Mouse (Mus musculus) liver, postnatal 0 days (tissue): ENCODE results near the gene Gm43191. TPM values are rescaled to one million over a fixed set of nuclear protein-coding genes. Genes with fewer than 3 reads are reported as not detected.

Source experiments
- ATAC-seq: fragments of 200-750 bp; cut with Nextera tagmentation; 2 replicates; pipeline ENCODE4 v1.8.0; 2017; ENCODE audit warnings: mild to moderate bottlenecking, moderate library complexity
- DNase-seq: peaks from one replicate; pipeline ENCODE4 v3.0.0-alpha.2; 2016
- H3K27ac ChIP-seq: fragments of 300-500 bp; sonication (generic); 2 replicates; pipeline ENCODE4 v1.5.1; 2014; ENCODE audit warnings: antibody characterized with exemption, moderate library complexity, mild to moderate bottlenecking, low read depth
- H3K27me3 ChIP-seq: fragments of 300-500 bp; sonication (generic); 2 replicates; pipeline ENCODE4 v1.6.1; 2014; ENCODE audit warnings: low read length, control low read depth, mixed read lengths; ENCODE audit not compliant: insufficient read depth
- H3K36me3 ChIP-seq: fragments of 300-500 bp; sonication (generic); replicated peaks from 2 replicates; pipeline ENCODE4 v1.6.1; 2014; ENCODE audit warnings: mild to moderate bottlenecking, control low read depth, low read length, moderate library complexity, mixed read lengths; ENCODE audit not compliant: insufficient read depth
- H3K4me1 ChIP-seq: fragments of 300-500 bp; sonication (generic); 2 replicates; pipeline ENCODE4 v1.6.1; 2014; ENCODE audit warnings: antibody characterized with exemption, mild to moderate bottlenecking, control low read depth; ENCODE audit not compliant: insufficient read depth
- H3K4me2 ChIP-seq: fragments of 300-500 bp; sonication (generic); 2 replicates; pipeline ENCODE4 v1.6.1; 2014; ENCODE audit warnings: low read depth, mild to moderate bottlenecking, low read length, moderate library complexity, mixed read lengths
- H3K4me3 ChIP-seq: fragments of 300-500 bp; sonication (generic); 2 replicates; pipeline ENCODE4 v1.5.1; 2014; ENCODE audit warnings: low read depth, low read length
- H3K9ac ChIP-seq: fragments of 300-500 bp; sonication (generic); replicated peaks from 2 replicates; pipeline ENCODE4 v1.6.1; 2014; ENCODE audit warnings: mild to moderate bottlenecking, moderate library complexity
- H3K9me3 ChIP-seq: fragments of 300-500 bp; sonication (generic); 2 replicates; pipeline ENCODE4 v1.6.1; 2016; ENCODE audit warnings: mild to moderate bottlenecking, control low read depth, low read length, mixed read lengths
- CTCF ChIP-seq: sonication (generic); IDR thresholded peaks from 2 replicates; pipeline ENCODE4 v1.5.1; 2016; ENCODE audit warnings: antibody characterized with exemption, low read depth
- EP300 ChIP-seq: IDR thresholded peaks from 2 replicates; pipeline ENCODE4 v1.6.1; 2016; ENCODE audit warnings: antibody characterized with exemption, low read depth, mild to moderate bottlenecking
- WGBS: fragments of 180-500 bp; shearing (Covaris S2); extraction: QIAGEN DNeasy Blood & Tissue Kit; methylation state at CpG from one replicate; pipeline ENCODE4 v1.1.7; 2014; ENCODE audit not compliant: insufficient replicate concordance; 5-methylcytosine and 5-hydroxymethylcytosine counted together
- polyA plus RNA-seq: library from polyadenylated mRNA; unstranded; fragments of >200 nt; fragmentation: Nextera tagmentation; extraction: Ambion mirVana; gene quantifications from 2 replicates; pipeline ENCODE4 v1.2.1, GENCODE M21; 2015

Gene Gm43191
- polyA plus RNA-seq, 1 experiment from 2014 or later, result not detected

GRCm38 (mm10) chr3:116713031-116713430 lies 32.0 kb upstream of the Gm43191 start:
- peak overlapping the region; percentile 86; the same call in 1 of the 2 replicates for H3K9ac ChIP-seq
- peak overlapping the region; percentile 84 for H3K27ac ChIP-seq
- H3K4me1 ChIP-seq, result peaks cover 17% of the 10 kb centered on the region
- TF ChIP-seq CTCF (no peak), EP300 (no peak)
- no peaks in the 10 kb centered on the region for H3K27me3 ChIP-seq
- peak overlapping the region; percentile 83 for H3K4me2 ChIP-seq
- ATAC-seq, result no peak
- H3K36me3 ChIP-seq, result no peaks in the 10 kb centered on the region
- no peaks in the 10 kb centered on the region for H3K9me3 ChIP-seq
- no peak for DNase-seq
- H3K4me3 ChIP-seq, result peak overlapping the region; percentile 96
- WGBS, result 25% methylated on average over 5 of the region's 5 CpGs

GRCm38 (mm10) chr3:116712436-116712881 lies 31.4 kb upstream of the Gm43191 start, which contains the start of gene Slc35a3:
TSS of gene Slc35a3 (minus strand) at chr3:116712831.
- Histone ChIP-seq H3K36me3 (no peaks in the 10 kb centered on the region), H3K4me3 (peak within 1 kb of the TSS; percentile 96), H3K9me3 (no peaks in the 10 kb centered on the region), H3K27me3 (no peaks in the 10 kb centered on the region), H3K27ac (peak within 1 kb of the TSS; percentile 84), H3K4me1 (peaks cover 17% of the 10 kb centered on the region), H3K9ac (peak within 1 kb of the TSS; percentile 86), H3K4me2 (peak within 1 kb of the TSS; percentile 83)
- ATAC-seq, result peak; percentile 57
- 6% methylated on average over 8 of the region's 8 CpGs for WGBS
- DNase-seq, result no peak
- TF ChIP-seq EP300 (no peak), CTCF (no peak)

DNA sequence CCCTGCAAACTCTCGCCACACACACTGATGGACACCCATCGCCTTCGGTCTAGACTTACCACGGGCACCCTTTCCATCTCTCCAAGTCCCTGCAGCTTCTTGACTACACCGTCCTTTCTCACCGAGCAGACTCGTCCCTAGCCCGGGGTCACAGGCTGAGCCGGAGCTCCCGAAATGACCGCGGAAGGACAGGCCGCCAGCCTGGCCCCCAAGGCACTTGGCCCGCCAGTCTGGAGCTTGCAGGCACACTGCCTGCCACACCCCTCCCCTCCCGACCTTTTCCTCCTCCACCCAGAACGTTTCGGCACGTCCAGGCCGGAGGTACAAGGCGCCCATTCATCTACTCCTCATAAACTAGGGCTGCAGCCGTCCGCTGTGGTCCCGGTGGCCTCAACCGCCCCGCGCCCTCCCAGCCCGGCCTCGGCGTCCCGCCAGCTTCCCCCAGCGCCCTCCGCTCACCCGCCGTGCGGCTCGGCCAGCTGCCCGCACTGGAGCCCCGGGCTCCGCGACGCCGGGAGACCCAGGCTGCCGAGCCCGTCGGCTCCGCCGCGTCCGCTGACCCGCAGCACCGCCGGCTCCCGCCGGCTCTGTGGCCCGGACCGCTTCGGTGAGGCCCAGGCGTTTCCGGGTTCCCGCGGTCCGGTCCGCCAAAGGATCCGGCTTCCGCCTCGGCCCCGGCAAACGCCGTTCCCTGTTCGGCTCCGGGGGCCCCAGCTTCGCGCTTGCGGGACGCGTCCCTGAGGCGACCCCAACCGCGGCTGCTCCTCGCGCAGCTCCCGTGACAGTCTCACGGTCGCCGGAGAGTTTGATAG lies 30.8 kb upstream of the Gm43191 start:
- H3K9me3 ChIP-seq, result no peaks in the 10 kb centered on the region
- WGBS, result 1% methylated on average over 83 of the region's 85 CpGs
- H3K27ac ChIP-seq, result peak overlapping the region; percentile 84
- ATAC-seq, result peak; percentile 95
- TF ChIP-seq CTCF, result no peak
- no peak for TF ChIP-seq EP300
- H3K4me1 ChIP-seq, result peaks cover 17% of the 10 kb centered on the region
- peak overlapping the region; percentile 96 for H3K4me3 ChIP-seq
- H3K27me3 ChIP-seq, result no peaks in the 10 kb centered on the region
- peak; percentile 85 for DNase-seq
- H3K4me2 ChIP-seq, result peak overlapping the region; percentile 83
- 0 out of 2 replicates have a peak, but pooled peaks cover 3% of the 10 kb centered on the region for H3K36me3 ChIP-seq
- peak overlapping the region; percentile 86 for H3K9ac ChIP-seq

GRCm38 (mm10) chr3:116710941-116711340 lies 29.9 kb upstream of the Gm43191 start:
- H3K36me3 ChIP-seq, result peaks cover 6% of the 10 kb centered on the region; the same call in 1 of the 2 replicates
- no peak for TF ChIP-seq EP300
- no peak for TF ChIP-seq CTCF
- H3K4me1 ChIP-seq, result peaks cover 17% of the 10 kb centered on the region
- DNase-seq (no peak), ATAC-seq (no peak)
- peak overlapping the region; percentile 49; the same call in 1 of the 2 replicates for H3K9ac ChIP-seq
- peak overlapping the region; percentile 83 for H3K4me2 ChIP-seq
- H3K9me3 ChIP-seq, result no peaks in the 10 kb centered on the region
- H3K27me3 ChIP-seq, result no peaks in the 10 kb centered on the region
- 29% methylated on average over 9 of the region's 9 CpGs for WGBS
- peak overlapping the region; percentile 96 for H3K4me3 ChIP-seq
- H3K27ac ChIP-seq, result no peak overlapping the region

- no peak overlapping the region for H3K27ac ChIP-seq
These were observed 24.7 kb upstream of the Gm43191 start for GRCm38 (mm10) chr3:116705637-116706204.

DNA sequence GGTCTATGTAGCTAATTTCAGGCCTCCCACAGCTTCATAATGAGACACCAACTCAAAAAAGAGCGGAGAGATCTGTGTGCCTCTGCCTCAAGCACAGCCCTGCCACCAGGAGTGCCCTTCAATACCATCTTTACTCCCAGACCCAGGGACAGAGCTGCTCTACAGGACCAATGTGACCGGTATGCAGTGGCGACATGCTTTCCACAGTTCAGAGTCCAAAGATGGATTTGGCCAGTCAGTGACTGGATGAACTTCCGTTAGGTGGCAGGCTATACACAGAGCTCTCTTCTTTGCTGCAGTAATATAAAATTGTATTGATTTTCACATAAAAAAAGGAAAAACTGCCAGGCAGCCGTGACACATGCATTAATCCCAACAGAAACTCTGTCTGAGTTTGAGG lies 22.8 kb upstream of the Gm43191 start:
- TF ChIP-seq CTCF (peak; percentile 42), EP300 (no peak)

More at GRCm38 (mm10) chr3:116705637-116706204, 24.7 kb upstream of the Gm43191 start:
- 90% methylated on average over 1 of the region's 1 CpGs for WGBS
- Histone ChIP-seq H3K9me3 (no peaks in the 10 kb centered on the region), H3K36me3 (peaks cover 6% of the 10 kb centered on the region; the same call in 1 of the 2 replicates), H3K9ac (no peak overlapping the region), H3K4me3 (no peak overlapping the region), H3K27me3 (no peaks in the 10 kb centered on the region), H3K4me2 (no peak overlapping the region), H3K4me1 (peaks cover 10% of the 10 kb centered on the region)
- TF ChIP-seq EP300 (no peak), CTCF (no peak)
- ATAC-seq (no peak), DNase-seq (no peak)

More for the DNA sequence above, 22.8 kb upstream of the Gm43191 start:
- Histone ChIP-seq H3K36me3 (peaks cover 6% of the 10 kb centered on the region; the same call in 1 of the 2 replicates), H3K27me3 (no peaks in the 10 kb centered on the region), H3K9ac (no peak overlapping the region), H3K9me3 (no peaks in the 10 kb centered on the region), H3K4me2 (no peak overlapping the region), H3K27ac (0 out of 2 replicates have a peak overlapping the region, but pooled peaks have one; percentile 23), H3K4me3 (no peak overlapping the region), H3K4me1 (0 out of 2 replicates have a peak, but pooled peaks cover 3% of the 10 kb centered on the region)
- peak; percentile 35 for DNase-seq
- ATAC-seq, result peak; percentile 83
- 77% methylated on average over 5 of the region's 5 CpGs for WGBS
